Mouse (Mus musculus) brain, embryonic 14.5 days (tissue): ENCODE results near the gene Tenm4.

Experiments used
- CTCF ChIP-seq: fragments of 200-500 bp; IDR thresholded peaks from 2 replicates; pipeline ENCODE4 v1.5.1; 2012; ENCODE audit warnings: inconsistent platforms, mild to moderate bottlenecking, moderate library complexity, borderline replicate concordance; ENCODE audit not compliant: insufficient read depth, insufficient read length; ENCODE audit errors: extremely low read depth
- POLR2A ChIP-seq: fragments of 200-500 bp; IDR thresholded peaks from 2 replicates; pipeline ENCODE4 v1.6.1; 2012; ENCODE audit warnings: mild to moderate bottlenecking, inconsistent platforms, borderline replicate concordance; ENCODE audit not compliant: poor library complexity, insufficient read depth, insufficient read length, severe bottlenecking; ENCODE audit errors: extremely low read depth

GRCm38 (mm10) chr7:96887088-96887654 lies 716.1 kb downstream of the Tenm4 start:
- TF ChIP-seq POLR2A (no peak), CTCF (no peak)
